Mouse (Mus musculus): ENCODE data around the gene Ovol3.
A peak's percentile ranks its signal among the peaks of the same experiment; 100 is the strongest.
"Not testable (repeated sequence)": the region's sequence is repeated elsewhere in the genome, so short reads cannot be mapped to it uniquely, and the experiment has no call there.

The Ovol3 gene

GRCm38 (mm10) chr7:30235625-30236024 lies at the start of gene Ovol3:
Ovol3 (minus strand) TSS chr7:30235725.
- no peak for DNase-seq

GRCm38 (mm10) chr7:30282740-30283139 lies 47.2 kb upstream of the Ovol3 start:
- no peak for DNase-seq

- DNase-seq = no peak
Observed at GRCm38 (mm10) chr7:30281522-30281921, 46.0 kb upstream of the Ovol3 start.

GRCm38 (mm10) chr7:30280670-30281138 lies 45.2 kb upstream of the Ovol3 start:
- peak; percentile 92 for DNase-seq

- peak; percentile 95 for DNase-seq
Observed at GRCm38 (mm10) chr7:30279951-30280669, 44.6 kb upstream of the Ovol3 start, which contains the start of the genes Thap8 and Wdr62. Thap8 (plus strand) TSS chr7:30280094. Wdr62 (minus strand) TSS chr7:30280419.

- no peak for DNase-seq
Observed at GRCm38 (mm10) chr7:30279536-30279935, 44.0 kb upstream of the Ovol3 start.

- no peak for DNase-seq
Observed at GRCm38 (mm10) chr7:30278911-30279310, 43.4 kb upstream of the Ovol3 start.

GRCm38 (mm10) chr7:30274383-30274782 lies 38.9 kb upstream of the Ovol3 start:
- no peak for DNase-seq

- DNase-seq = no peak
Observed at GRCm38 (mm10) chr7:30269641-30270040, 34.1 kb upstream of the Ovol3 start.

GRCm38 (mm10) chr7:30266780-30267179 lies 31.3 kb upstream of the Ovol3 start:
- no peak for DNase-seq

GRCm38 (mm10) chr7:30265935-30266334 lies 30.4 kb upstream of the Ovol3 start:
- no peak for DNase-seq

- DNase-seq = no peak
Observed at GRCm38 (mm10) chr7:30265531-30265930, 30.0 kb upstream of the Ovol3 start.

- no peak for DNase-seq
Observed at GRCm38 (mm10) chr7:30265041-30265440, 29.5 kb upstream of the Ovol3 start.

- DNase-seq = peak; percentile 43
Observed at GRCm38 (mm10) chr7:30251956-30252954, 16.7 kb upstream of the Ovol3 start.

GRCm38 (mm10) chr7:30237374-30237773 lies 1.8 kb upstream of the Ovol3 start:
- not testable (repeated sequence) for DNase-seq

GRCm38 (mm10) chr7:30235091-30235490 lies 434 bp downstream of the Ovol3 start:
- no peak for DNase-seq

GRCm38 (mm10) chr7:30234276-30234858 lies 1.2 kb downstream of the Ovol3 start:
- DNase-seq = peak; percentile 69

- DNase-seq = peak; percentile 38
Observed at GRCm38 (mm10) chr7:30233387-30233786, 2.1 kb downstream of the Ovol3 start.

- DNase-seq = peak; percentile 81
Observed at GRCm38 (mm10) chr7:30232631-30233148, 2.8 kb downstream of the Ovol3 start.

- DNase-seq = peak; percentile 98
Observed at GRCm38 (mm10) chr7:30231669-30232454, 3.7 kb downstream of the Ovol3 start, which contains the start of the genes Polr2i and Tbcb. Polr2i (plus strand) TSS chr7:30231948. Tbcb (minus strand) TSS chr7:30232272.

- no peak for DNase-seq
Observed at GRCm38 (mm10) chr7:30231328-30231668, 4.2 kb downstream of the Ovol3 start.

- no peak for DNase-seq
Observed at GRCm38 (mm10) chr7:30224206-30224605, 11.3 kb downstream of the Ovol3 start.
